ENCODE assay signal across 9 mouse cellular contexts in genomic region chr7:126821835-126822511, GRCm38 (mm10). TPM values are rescaled to one million over a fixed set of nuclear protein-coding genes. Genes with fewer than 3 reads are reported as not detected.
DNase-seq lines count a peak whose midpoint lies in the region; ATAC-seq and TF ChIP-seq lines count a peak whose summit lies in the region.
"Had no signal": no experiment of that assay in that cellular context is flagged by ENCODE, and none has a peak within 500 bp of the region (broad histone marks: within the 10 kb centered on the region; RNA-seq: fewer than 3 reads in every experiment).

No protein-coding gene starts in this region.

- no peaks in the 10 kb centered on the region for H3K27me3 ChIP-seq in forebrain, postnatal 0 days (ENCODE audit: insufficient read depth, low read length)
- H3K27me3 ChIP-seq in hindbrain, embryonic 12.5 days = peaks cover 25% of the 10 kb centered on the region

- H3K4me2 ChIP-seq in forebrain, postnatal 0 days (ENCODE audit: low read depth) = peak overlapping the region; percentile 81
- peak overlapping the region; percentile 71 for H3K4me2 ChIP-seq in hindbrain, embryonic 12.5 days (replicated peaks)
- H3K4me2 ChIP-seq: limb, embryonic 15.5 days had no signal

- peak overlapping the region; percentile 88; the same call in 1 of the 2 replicates for H3K4me3 ChIP-seq in forebrain, postnatal 0 days (ENCODE audit: low read depth, low read length)
- peak overlapping the region; percentile 59; the same call in 1 of the 2 replicates for H3K4me3 ChIP-seq in hindbrain, embryonic 12.5 days
- H3K4me3 ChIP-seq in macrophage (ENCODE audit: inconsistent target) = no peak overlapping the region
- H3K4me3 ChIP-seq: limb, embryonic 15.5 days had no signal

- H3K36me3 ChIP-seq in forebrain, postnatal 0 days (ENCODE audit: insufficient read depth) = peaks cover 6% of the 10 kb centered on the region; the same call in 1 of the 2 replicates
- no peaks in the 10 kb centered on the region for H3K36me3 ChIP-seq in hindbrain, embryonic 12.5 days
- no peaks in the 10 kb centered on the region for H3K36me3 ChIP-seq in macrophage (ENCODE audit: inconsistent target)
- H3K36me3 ChIP-seq: limb, embryonic 15.5 days had no signal

- peak; percentile 86 for DNase-seq in NIH3T3 (ENCODE audit: low read depth)
- peak; percentile 92 to 94 for DNase-seq in cerebellum, adult 18-20 months
- peak; percentile 89 for DNase-seq in forebrain, postnatal 0 days
- DNase-seq in layer of hippocampus, postnatal 10 days (ENCODE audit: low spot score in 2 of 2) = peak; percentile 84 to 88
- DNase-seq in retina, postnatal 1 day = peak; percentile 91
- DNase-seq in thymus, postnatal 4 days = peak; percentile 87

- H3K9ac ChIP-seq in forebrain, postnatal 0 days = peak overlapping the region; percentile 87; the same call in 1 of the 2 replicates
- peak overlapping the region; percentile 84; the same call in 1 of the 2 replicates for H3K9ac ChIP-seq in hindbrain, embryonic 12.5 days
- H3K9ac ChIP-seq: limb, embryonic 15.5 days had no signal

- no peaks in the 10 kb centered on the region for H3K79me2 ChIP-seq in macrophage (ENCODE audit: inconsistent target)

- peak; percentile 97 for TF ChIP-seq CTCF in forebrain, postnatal 0 days (IDR thresholded peaks at IDR 0.05; ENCODE audit: low read depth)

- WGBS in forebrain, postnatal 0 days = 22% methylated on average over 7 of the region's 7 CpGs
- 23% methylated on average over 7 of the region's 7 CpGs for WGBS in hindbrain, embryonic 12.5 days
- 16% methylated on average over 7 of the region's 7 CpGs for WGBS in macrophage (ENCODE audit: missing documents)

- peak overlapping the region; percentile 84; the same call in 1 of the 2 replicates for H3K27ac ChIP-seq in forebrain, postnatal 0 days (ENCODE audit: low read depth, low read length)
- peak overlapping the region; percentile 91 for H3K27ac ChIP-seq in hindbrain, embryonic 12.5 days
- H3K27ac ChIP-seq in macrophage = peak overlapping the region; percentile 64
- H3K27ac ChIP-seq: limb, embryonic 15.5 days had no signal

- peaks cover 10% of the 10 kb centered on the region; the same call in 1 of the 2 replicates for H3K4me1 ChIP-seq in forebrain, postnatal 0 days (ENCODE audit: insufficient read depth)
- H3K4me1 ChIP-seq in hindbrain, embryonic 12.5 days = peaks cover 26% of the 10 kb centered on the region

- ATAC-seq in forebrain, postnatal 0 days = peak; percentile 56
- ATAC-seq in hindbrain, embryonic 12.5 days (ENCODE audit: low FRiP score) = peak; percentile 13; the same call in 1 of the 2 replicates

- no peaks in the 10 kb centered on the region for H3K9me3 ChIP-seq in forebrain, postnatal 0 days (ENCODE audit: low read length)
- no peaks in the 10 kb centered on the region for H3K9me3 ChIP-seq in hindbrain, embryonic 12.5 days (replicated peaks)
- H3K9me3 ChIP-seq: limb, embryonic 15.5 days had no signal

RNA-seq across cellular contexts. Expression of gene 4930451I11Rik, which starts 9.5 kb away (rescaled TPM):
- total RNA-seq in forebrain, postnatal 0 days (2014; rRNA removed) = not detected in 2 replicates
- 0.62 TPM in 1 of 2 replicates, not detected in the other for polyA plus RNA-seq in forebrain, postnatal 0 days (2015; fragmentation: Nextera tagmentation; extraction: Ambion mirVana)
- not detected in 2 replicates for polyA plus RNA-seq in hindbrain, embryonic 12.5 days (2016; fragmentation: Nextera tagmentation; extraction: Ambion mirVana)
- not detected for total RNA-seq in layer of hippocampus, postnatal 10 days (2021)
- total RNA-seq in macrophage (2018; cell fraction: chromatin; rRNA removed) = not detected
- not detected for total RNA-seq in macrophage (2018; cell fraction: cytosol; rRNA removed)
- total RNA-seq in macrophage (2018; cell fraction: nucleus; rRNA removed) = not detected
- not detected in 3 replicates for polyA plus RNA-seq in macrophage (2018)
- polyA plus RNA-seq: limb, embryonic 15.5 days had no signal

RNA-seq across cellular contexts. Expression of gene Fam57b, which starts 24.5 kb away (rescaled TPM):
- total RNA-seq in forebrain, postnatal 0 days (2014; rRNA removed) = 33.2 and 34.4 TPM in 2 replicates
- polyA plus RNA-seq in forebrain, postnatal 0 days (2015; fragmentation: Nextera tagmentation; extraction: Ambion mirVana) = 39.0 and 42.6 TPM in 2 replicates
- polyA plus RNA-seq in hindbrain, embryonic 12.5 days (2016; fragmentation: Nextera tagmentation; extraction: Ambion mirVana) = 23.7 and 24.9 TPM in 2 replicates
- 100 to 1,000 TPM; 133 to 147 TPM for total RNA-seq in layer of hippocampus, postnatal 10 days (2021)
- total RNA-seq in macrophage (2018; cell fraction: chromatin; rRNA removed) = under 1 TPM in 4 of 26 experiments, not detected in 22; 0.44 to 0.57 (median 0.46) TPM
- total RNA-seq in macrophage (2018; cell fraction: cytosol; rRNA removed) = under 1 TPM in 14 of 26 experiments, not detected in 12; 0.06 to 0.30 (median 0.18) TPM
- total RNA-seq in macrophage (2018; cell fraction: nucleus; rRNA removed) = 1 to 10 TPM in 1 of 26 experiments, under 1 TPM in 10, not detected in 15; 0.24 to 1.2 (median 0.49) TPM
- polyA plus RNA-seq in macrophage (2018) = 0.17 to 0.25 TPM in 2 of 3 replicates, not detected in the other

RNA-seq across cellular contexts. Expression of gene Doc2a, which starts 25.2 kb away (rescaled TPM):
- total RNA-seq in forebrain, postnatal 0 days (2014; rRNA removed) = 35.7 and 148 TPM in 2 replicates
- 31.5 and 32.5 TPM in 2 replicates for polyA plus RNA-seq in forebrain, postnatal 0 days (2015; fragmentation: Nextera tagmentation; extraction: Ambion mirVana)
- polyA plus RNA-seq in hindbrain, embryonic 12.5 days (2016; fragmentation: Nextera tagmentation; extraction: Ambion mirVana) = 4.3 and 4.4 TPM in 2 replicates
- total RNA-seq in layer of hippocampus, postnatal 10 days (2021) = 10 to 100 TPM; 54.0 to 54.1 TPM
- not detected for total RNA-seq in macrophage (2018; cell fraction: chromatin; rRNA removed)
- under 1 TPM in 5 of 26 experiments, not detected in 21; 0.04 to 0.10 (median 0.06) TPM for total RNA-seq in macrophage (2018; cell fraction: cytosol; rRNA removed)
- not detected for total RNA-seq in macrophage (2018; cell fraction: nucleus; rRNA removed)
- polyA plus RNA-seq in macrophage (2018) = 0.10 TPM in 1 of 3 replicates, not detected in the others

RNA-seq across cellular contexts. Expression of gene Ppp4c, which starts 29.7 kb away (rescaled TPM):
- 114 and 119 TPM in 2 replicates for total RNA-seq in forebrain, postnatal 0 days (2014; rRNA removed)
- 161 and 172 TPM in 2 replicates for polyA plus RNA-seq in forebrain, postnatal 0 days (2015; fragmentation: Nextera tagmentation; extraction: Ambion mirVana)
- polyA plus RNA-seq in hindbrain, embryonic 12.5 days (2016; fragmentation: Nextera tagmentation; extraction: Ambion mirVana) = 286 and 294 TPM in 2 replicates
- total RNA-seq in layer of hippocampus, postnatal 10 days (2021) = 10 to 100 TPM; 56.2 to 64.6 TPM
- total RNA-seq in macrophage (2018; cell fraction: chromatin; rRNA removed) = 100 to 1,000 TPM; 229 to 414 (median 301) TPM
- total RNA-seq in macrophage (2018; cell fraction: cytosol; rRNA removed) = 100 to 1,000 TPM; 114 to 160 (median 137) TPM
- 100 to 1,000 TPM; 130 to 231 (median 195) TPM for total RNA-seq in macrophage (2018; cell fraction: nucleus; rRNA removed)
- 62.0 to 139 TPM (median 129 TPM) in 3 replicates for polyA plus RNA-seq in macrophage (2018)

RNA-seq across cellular contexts. Expression of gene Hirip3, which starts 39.8 kb away (rescaled TPM):
- total RNA-seq in forebrain, postnatal 0 days (2014; rRNA removed) = 11.7 and 21.3 TPM in 2 replicates
- polyA plus RNA-seq in forebrain, postnatal 0 days (2015; fragmentation: Nextera tagmentation; extraction: Ambion mirVana) = 9.9 and 19.5 TPM in 2 replicates
- 30.5 and 35.4 TPM in 2 replicates for polyA plus RNA-seq in hindbrain, embryonic 12.5 days (2016; fragmentation: Nextera tagmentation; extraction: Ambion mirVana)
- total RNA-seq in layer of hippocampus, postnatal 10 days (2021) = 10 to 100 TPM; 38.8 to 40.9 TPM
- 10 to 100 TPM in 9 of 26 experiments, 1 to 10 TPM in 17; 1.5 to 19.1 (median 7.0) TPM for total RNA-seq in macrophage (2018; cell fraction: chromatin; rRNA removed)
- 1 to 10 TPM; 1.4 to 4.0 (median 2.1) TPM for total RNA-seq in macrophage (2018; cell fraction: cytosol; rRNA removed)
- 10 to 100 TPM in 4 of 26 experiments, 1 to 10 TPM in 22; 1.4 to 37.0 (median 4.8) TPM for total RNA-seq in macrophage (2018; cell fraction: nucleus; rRNA removed)
- 3.9 to 23.5 TPM (median 19.4 TPM) in 3 replicates for polyA plus RNA-seq in macrophage (2018)

Comparison
In these comparisons a context has a peak if more than half of its experiments do, and no peak if none do; other contexts are left out.
1. RNA of gene Fam57b, which starts 24.5 kb away (polyA plus RNA-seq): 39.0 to 42.6 TPM in forebrain, postnatal 0 days and 23.7 to 24.9 TPM in hindbrain, embryonic 12.5 days; 0.17 to 0.25 TPM in macrophage; every median in the first group is over 10 times any median in the second.
2. Peak in every context shown above with its lines, with median percentiles within 50 percentile points of each other: DNase-seq and H3K27ac ChIP-seq.